Mouse (Mus musculus) megakaryocyte, adult 5-6 weeks (primary cell): ENCODE measurements around the gene Zcwpw1. TPM values are rescaled to one million over a fixed set of nuclear protein-coding genes. Genes with fewer than 3 reads are reported as not detected.

ENCODE experiments used
- ATAC-seq: 2 replicates; pipeline ENCODE4 v1.8.0; 2016; ENCODE audit warnings: mild to moderate bottlenecking, inconsistent platforms; ENCODE audit not compliant: poor library complexity, severe bottlenecking
- total RNA-seq, 2 experiments: library from RNA; stranded (forward) in 1 of 2; stranded (reverse) in 1 of 2; fragments of 153-499, 151-499 nt in 1 of 2; fragments of 221-1000, 200-1000 nt in 1 of 2; gene quantifications; 2 replicates each; pipeline versions ENCODE4 v1.2.3 to v1.2.4; 2015 to 2017

Gene Zcwpw1
- total RNA-seq, 2 experiments from 2014 or later, result 6.4 to 16.1 TPM

GRCm38 (mm10) chr5:137782776-137783522, 4.6 kb upstream of the Zcwpw1 start:
- no peak for ATAC-seq

GRCm38 (mm10) chr5:137783901-137784540, 3.6 kb upstream of the Zcwpw1 start:
- no peak for ATAC-seq

GRCm38 (mm10) chr5:137784546-137784945, 3.1 kb upstream of the Zcwpw1 start:
- no peak for ATAC-seq

GRCm38 (mm10) chr5:137785164-137786031, 2.2 kb upstream of the Zcwpw1 start:
- ATAC-seq, result 0 out of 2 replicates have a peak, but pooled peaks have one; percentile 0

GRCm38 (mm10) chr5:137786109-137786942, 1.3 kb upstream of the Zcwpw1 start:
- ATAC-seq, result peak; percentile 76

GRCm38 (mm10) chr5:137788171-137788570, 573 bp downstream of the Zcwpw1 start:
- no peak for ATAC-seq

GRCm38 (mm10) chr5:137788946-137789531, 1.4 kb downstream of the Zcwpw1 start:
- ATAC-seq, result no peak

GRCm38 (mm10) chr5:137791553-137791952, 4.0 kb downstream of the Zcwpw1 start:
- ATAC-seq, result no peak

GRCm38 (mm10) chr5:137796606-137797005, 9.0 kb downstream of the Zcwpw1 start:
- 0 out of 2 replicates have a peak, but pooled peaks have one; percentile 15 for ATAC-seq

- ATAC-seq, result no peak
These were observed 13.3 kb downstream of the Zcwpw1 start for GRCm38 (mm10) chr5:137800917-137801316.

- ATAC-seq, result no peak
These were observed 18.6 kb downstream of the Zcwpw1 start for GRCm38 (mm10) chr5:137806158-137806557.

- no peak for ATAC-seq
These were observed 20.7 kb downstream of the Zcwpw1 start for GRCm38 (mm10) chr5:137808316-137808715.

GRCm38 (mm10) chr5:137817466-137818222, 30.0 kb downstream of the Zcwpw1 start:
- no peak for ATAC-seq

GRCm38 (mm10) chr5:137822126-137822525, 34.5 kb downstream of the Zcwpw1 start:
- ATAC-seq, result no peak

- ATAC-seq, result no peak
These were observed 35.0 kb downstream of the Zcwpw1 start for GRCm38 (mm10) chr5:137822602-137823001.

- no peak for ATAC-seq
These were observed 36.0 kb downstream of the Zcwpw1 start for GRCm38 (mm10) chr5:137823455-137824045.

GRCm38 (mm10) chr5:137825030-137825429, 37.4 kb downstream of the Zcwpw1 start:
- ATAC-seq, result peak; percentile 55

- ATAC-seq, result no peak
These were observed 38.4 kb downstream of the Zcwpw1 start for GRCm38 (mm10) chr5:137825971-137826370.

GRCm38 (mm10) chr5:137826421-137826820, 38.8 kb downstream of the Zcwpw1 start:
- ATAC-seq, result no peak
